Mouse (Mus musculus) CH12F3 (cell line): ENCODE results near the gene Dynlrb2.

ENCODE experiments used
- in situ Hi-C: fragments of 300-500 bp; cut with MboI; formaldehyde crosslinking; loops from 2 replicates; pipeline ENCODE4 v1.14.3; 2020; ENCODE audit warnings: low sequenced_read_pairs

The Dynlrb2 gene

GRCm38 (mm10) chr8:116538763-116539162, 34.0 kb downstream of the Dynlrb2 start:
- in situ Hi-C loops = no loop called here

DNA sequence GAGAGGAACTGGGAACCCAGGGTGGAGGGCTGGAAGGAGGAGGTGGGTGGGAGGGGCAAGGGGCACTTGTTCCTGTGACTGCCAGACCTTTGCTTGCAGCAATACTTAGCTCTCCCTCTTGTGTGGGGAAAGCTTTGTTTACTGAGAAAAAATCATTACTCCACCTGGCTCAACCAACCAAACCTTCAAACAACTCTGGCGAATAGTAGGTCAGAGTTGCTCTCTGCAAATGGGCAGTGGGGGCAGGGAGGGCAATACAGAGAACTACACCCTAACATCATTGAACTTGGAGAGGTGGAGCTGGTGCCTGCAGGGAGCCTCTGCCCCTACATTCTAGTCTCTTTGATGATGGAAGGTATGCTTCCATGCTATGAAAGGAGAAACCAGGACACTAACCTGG, 35.4 kb downstream of the Dynlrb2 start:
- in situ Hi-C loops = no loop called here

DNA sequence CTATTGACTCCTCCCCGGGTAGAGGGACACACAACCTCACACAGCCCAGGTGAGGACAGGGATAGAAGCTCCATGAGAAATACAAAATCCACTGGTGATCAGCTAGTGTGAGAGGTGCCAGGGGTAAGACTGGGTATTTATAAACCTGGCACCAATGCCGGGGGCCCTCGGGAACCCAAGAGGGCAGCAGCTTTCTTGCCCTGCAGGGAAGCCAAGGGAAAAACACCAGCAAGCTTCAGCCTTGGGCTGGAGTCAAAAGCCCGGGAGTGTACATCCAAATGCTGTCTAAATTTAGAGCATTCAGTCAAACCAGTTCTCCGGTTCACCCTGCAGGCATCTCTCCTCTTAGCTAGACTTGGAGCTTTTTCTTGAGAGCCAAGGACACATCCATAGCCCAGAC, 38.1 kb downstream of the Dynlrb2 start:
- in situ Hi-C loops = no loop called here

DNA sequence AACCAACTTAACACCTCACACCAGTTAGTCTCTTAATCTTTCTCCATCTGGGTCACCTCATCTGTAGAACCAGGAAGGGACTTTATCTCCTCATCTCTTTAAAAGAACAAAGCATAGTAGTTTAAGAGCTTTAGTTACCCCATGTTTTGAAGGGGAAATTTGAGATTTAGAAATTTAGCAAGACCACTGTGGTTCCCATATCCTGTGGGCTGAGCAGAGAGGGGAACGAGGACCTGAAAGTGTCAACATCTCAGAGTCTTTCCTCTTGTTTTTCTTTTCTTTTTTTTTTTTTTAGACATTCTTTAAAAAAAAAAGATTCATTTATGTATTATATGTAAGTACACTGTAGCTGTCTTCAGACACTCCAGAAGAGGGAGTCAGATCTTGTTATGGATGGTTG, 38.6 kb downstream of the Dynlrb2 start:
- in situ Hi-C loops = no loop called here

GRCm38 (mm10) chr8:116552255-116552654, 47.5 kb downstream of the Dynlrb2 start:
- in situ Hi-C loops = no loop called here

- in situ Hi-C loops = no loop called here
These were observed 48.0 kb downstream of the Dynlrb2 start for GRCm38 (mm10) chr8:116552778-116553177.
